Mouse (Mus musculus): ENCODE measurements around the gene Ghsr. TPM values are rescaled to one million over a fixed set of nuclear protein-coding genes. Genes with fewer than 3 reads are reported as not detected.

Ghsr gene
- total RNA-seq, 1 experiment = 0.13 TPM

DNA sequence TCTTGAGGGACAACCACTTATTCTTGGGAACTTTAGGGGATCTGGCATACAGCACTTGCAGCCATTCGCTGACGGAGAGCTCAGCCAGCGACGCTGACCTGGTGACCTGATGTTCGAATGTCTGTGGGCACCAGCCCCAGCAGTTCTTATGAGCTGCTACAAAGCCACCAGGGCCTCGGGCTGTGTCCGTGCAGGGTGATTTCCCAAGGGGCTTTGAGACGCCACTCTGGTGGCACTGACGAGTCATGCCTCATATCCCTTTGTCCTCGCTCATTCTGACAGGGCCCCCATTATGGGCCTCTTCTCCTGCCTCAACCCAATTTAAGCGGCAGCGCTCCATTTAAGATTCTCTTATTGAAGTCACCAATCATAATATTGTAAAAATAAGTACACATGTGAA is 50.8 kb downstream of the Ghsr start:
- no peaks in the 10 kb centered on the region; the same call in 1 of the 2 replicates for H3K36me3 ChIP-seq (ENCODE audit: control insufficient read depth, insufficient read depth, low read length, poor library complexity, severe bottlenecking)
- no peak for TF ChIP-seq CHD2 (IDR thresholded peaks at IDR 0.05; ENCODE audit: low read depth, low read length)
- TF ChIP-seq ZNF384 (IDR thresholded peaks at IDR 0.05; ENCODE audit: low read depth, low read length) = no peak

DNA sequence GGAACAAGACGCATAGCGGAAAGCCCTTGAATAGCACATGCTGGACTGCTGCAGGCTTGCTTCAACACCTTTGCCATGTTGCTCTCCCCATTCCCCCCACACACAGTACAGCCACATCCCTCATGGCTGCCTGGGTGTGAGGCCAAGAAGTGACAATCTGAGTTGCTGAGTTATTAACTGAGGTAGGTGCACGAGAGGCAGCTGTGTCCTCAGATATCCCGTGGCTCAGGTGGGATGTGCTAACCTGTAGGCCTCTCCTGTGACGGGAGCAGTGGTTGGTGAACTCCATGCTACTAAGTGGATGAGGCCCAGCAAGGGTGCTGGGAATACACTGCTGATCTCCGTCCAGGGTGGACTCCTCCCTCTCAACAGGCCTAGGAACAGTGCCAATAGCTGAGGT is 51.4 kb downstream of the Ghsr start:
- Histone ChIP-seq H3K9ac (ENCODE audit: insufficient read depth, low read depth, low read length, poor library complexity, severe bottlenecking) (no peak overlapping the region), H3K36me3 (ENCODE audit: control insufficient read depth, insufficient read depth, low read length, poor library complexity, severe bottlenecking) (no peaks in the 10 kb centered on the region; the same call in 1 of the 2 replicates)
- TF ChIP-seq MAFK (IDR thresholded peaks at IDR 0.05; ENCODE audit: insufficient read depth, low read depth, low read length) = no peak
- no peak for TF ChIP-seq ZNF384 (IDR thresholded peaks at IDR 0.05; ENCODE audit: low read depth, low read length)
- no peak for TF ChIP-seq CHD2 (IDR thresholded peaks at IDR 0.05; ENCODE audit: low read depth, low read length)
- no peak for TF ChIP-seq ZC3H11A (IDR thresholded peaks at IDR 0.05; ENCODE audit: borderline replicate concordance, low read depth, low read length)
- no peak for TF ChIP-seq HCFC1 (IDR thresholded peaks at IDR 0.05; ENCODE audit: borderline replicate concordance, insufficient read depth, low read length)

More for the DNA sequence above, 50.8 kb downstream of the Ghsr start:
- peaks cover 0 to 2% of the 10 kb centered on the region in 2 experiments; a peak in 1 of 4 replicates for H3K4me1 ChIP-seq (ENCODE audit: control insufficient read depth in 2 of 2, insufficient read depth in 2 of 2, low read length in 2 of 2, poor library complexity in 1 of 2)
- no peak overlapping the region for H3K9ac ChIP-seq (ENCODE audit: insufficient read depth, low read depth, low read length, poor library complexity, severe bottlenecking)
- DNase-seq (ENCODE audit: low read depth, low spot score) = no peak
- in situ Hi-C loops (cut with MboI; ENCODE audit: low sequenced_read_pairs in 2 of 2, unreplicated experiment in 2 of 2) = no loop called here
- no peak overlapping the region for H3K4me3 ChIP-seq (ENCODE audit: insufficient read depth in 1 of 2, low read depth in 1 of 2, low read length in 2 of 2, poor library complexity in 1 of 2, severe bottlenecking in 1 of 2)
- H3K27ac ChIP-seq (ENCODE audit: insufficient read depth, low read depth, low read length, poor library complexity, severe bottlenecking) = no peak overlapping the region
- H3K9me3 ChIP-seq (ENCODE audit: control insufficient read depth, insufficient read depth, low read depth, low read length) = no peaks in the 10 kb centered on the region

DNA sequence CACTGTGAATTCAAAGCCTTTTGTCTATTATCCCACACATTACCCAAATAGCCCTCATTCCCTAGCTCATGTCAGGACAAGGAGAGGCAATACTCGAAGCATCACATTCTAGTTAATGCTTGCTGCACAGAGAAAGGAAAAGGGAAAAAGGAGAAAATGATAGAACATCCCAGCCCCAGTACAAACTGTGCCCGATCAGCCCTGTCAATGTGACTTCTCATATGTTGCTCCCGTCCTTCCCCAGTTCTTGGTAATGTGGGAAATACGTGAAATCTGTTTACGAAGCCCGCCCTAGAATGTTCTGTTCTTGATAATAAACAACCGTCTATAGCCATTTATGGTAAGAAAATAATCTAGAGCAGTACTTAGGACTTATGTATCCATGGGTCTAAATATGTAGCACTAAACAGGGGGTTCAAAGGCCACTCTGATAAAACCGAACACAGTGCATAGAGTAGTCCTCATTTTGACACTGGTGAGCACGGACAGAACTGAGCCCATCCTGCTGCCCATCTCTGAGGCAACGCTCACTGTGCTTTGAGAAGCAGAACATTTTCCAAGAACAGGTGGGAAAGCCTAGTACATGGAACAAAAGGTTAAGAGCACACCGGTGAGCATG is 53.0 kb downstream of the Ghsr start:
- Histone ChIP-seq H3K9me3 (ENCODE audit: control insufficient read depth, insufficient read depth, low read depth, low read length) (no peaks in the 10 kb centered on the region), H3K4me3 (ENCODE audit: insufficient read depth in 1 of 2, low read depth in 1 of 2, low read length in 2 of 2, poor library complexity in 1 of 2, severe bottlenecking in 1 of 2) (no peak overlapping the region), H3K27ac (ENCODE audit: insufficient read depth, low read depth, low read length, poor library complexity, severe bottlenecking) (no peak overlapping the region), H3K4me1 (ENCODE audit: control insufficient read depth in 2 of 2, insufficient read depth in 2 of 2, low read length in 2 of 2, poor library complexity in 1 of 2) (peaks cover 0 to 2% of the 10 kb centered on the region in 2 experiments; a peak in 1 of 4 replicates), H3K36me3 (ENCODE audit: control insufficient read depth, insufficient read depth, low read length, poor library complexity, severe bottlenecking) (no peaks in the 10 kb centered on the region; the same call in 1 of the 2 replicates), H3K9ac (ENCODE audit: insufficient read depth, low read depth, low read length, poor library complexity, severe bottlenecking) (no peak overlapping the region)
- in situ Hi-C loops (cut with MboI; ENCODE audit: low sequenced_read_pairs in 2 of 2, unreplicated experiment in 2 of 2) = no loop called here
- DNase-seq (ENCODE audit: low read depth, low spot score) = no peak
- TF ChIP-seq ZNF384 (IDR thresholded peaks at IDR 0.05; ENCODE audit: low read depth, low read length) (no peak), HCFC1 (IDR thresholded peaks at IDR 0.05; ENCODE audit: borderline replicate concordance, insufficient read depth, low read length) (no peak), CHD2 (IDR thresholded peaks at IDR 0.05; ENCODE audit: low read depth, low read length) (no peak), MAFK (IDR thresholded peaks at IDR 0.05; ENCODE audit: insufficient read depth, low read depth, low read length) (no peak), ZC3H11A (IDR thresholded peaks at IDR 0.05; ENCODE audit: borderline replicate concordance, low read depth, low read length) (no peak)

More for the DNA sequence above, 51.4 kb downstream of the Ghsr start:
- Histone ChIP-seq H3K9me3 (ENCODE audit: control insufficient read depth, insufficient read depth, low read depth, low read length) (no peaks in the 10 kb centered on the region), H3K27ac (ENCODE audit: insufficient read depth, low read depth, low read length, poor library complexity, severe bottlenecking) (no peak overlapping the region), H3K4me3 (ENCODE audit: insufficient read depth in 1 of 2, low read depth in 1 of 2, low read length in 2 of 2, poor library complexity in 1 of 2, severe bottlenecking in 1 of 2) (no peak overlapping the region), H3K4me1 (ENCODE audit: control insufficient read depth in 2 of 2, insufficient read depth in 2 of 2, low read length in 2 of 2, poor library complexity in 1 of 2) (peaks cover 0 to 2% of the 10 kb centered on the region in 2 experiments; a peak in 1 of 4 replicates)
- in situ Hi-C loops (cut with MboI; ENCODE audit: low sequenced_read_pairs in 2 of 2, unreplicated experiment in 2 of 2) = no loop called here
- DNase-seq (ENCODE audit: low read depth, low spot score) = no peak

DNA sequence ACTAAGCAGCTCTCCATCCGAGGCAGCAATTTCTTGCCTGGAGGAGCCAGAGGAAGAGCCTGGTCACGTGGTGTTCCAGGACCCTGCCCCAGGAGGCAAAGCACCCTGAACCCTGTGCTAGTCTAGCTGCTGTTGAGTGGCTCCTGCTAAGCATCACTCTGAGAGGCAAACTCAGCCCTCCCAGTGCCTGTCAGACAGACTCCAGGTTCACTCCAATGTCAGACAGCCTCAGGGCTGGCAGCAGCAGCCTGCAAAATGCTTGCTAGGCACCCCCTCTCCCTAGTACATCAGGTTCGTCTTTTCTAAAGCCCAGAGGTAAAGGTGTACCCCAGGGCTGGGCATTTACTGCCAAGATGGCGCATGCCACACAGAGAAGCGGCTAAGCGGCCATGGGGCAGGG is 56.3 kb downstream of the Ghsr start:
- Histone ChIP-seq H3K4me1 (ENCODE audit: control insufficient read depth in 2 of 2, insufficient read depth in 2 of 2, low read length in 2 of 2, poor library complexity in 1 of 2) (0 out of 4 replicates have a peak, but pooled peaks cover 0 to 3% of the 10 kb centered on the region in 2 experiments), H3K27ac (ENCODE audit: insufficient read depth, low read depth, low read length, poor library complexity, severe bottlenecking) (no peak overlapping the region), H3K9ac (ENCODE audit: insufficient read depth, low read depth, low read length, poor library complexity, severe bottlenecking) (no peak overlapping the region), H3K9me3 (ENCODE audit: control insufficient read depth, insufficient read depth, low read depth, low read length) (no peaks in the 10 kb centered on the region), H3K4me3 (ENCODE audit: insufficient read depth in 1 of 2, low read depth in 1 of 2, low read length in 2 of 2, poor library complexity in 1 of 2, severe bottlenecking in 1 of 2) (no peak overlapping the region), H3K36me3 (ENCODE audit: control insufficient read depth, insufficient read depth, low read length, poor library complexity, severe bottlenecking) (peaks cover 3% of the 10 kb centered on the region; the same call in 1 of the 2 replicates)
- DNase-seq (ENCODE audit: low read depth, low spot score) = no peak
- in situ Hi-C loops (cut with MboI; ENCODE audit: low sequenced_read_pairs in 2 of 2, unreplicated experiment in 2 of 2) = no loop called here
- TF ChIP-seq HCFC1 (IDR thresholded peaks at IDR 0.05; ENCODE audit: borderline replicate concordance, insufficient read depth, low read length) = no peak
- TF ChIP-seq ZC3H11A (IDR thresholded peaks at IDR 0.05; ENCODE audit: borderline replicate concordance, low read depth, low read length) = no peak
- no peak for TF ChIP-seq MAFK (IDR thresholded peaks at IDR 0.05; ENCODE audit: insufficient read depth, low read depth, low read length)
- no peak for TF ChIP-seq ZNF384 (IDR thresholded peaks at IDR 0.05; ENCODE audit: low read depth, low read length)
- no peak for TF ChIP-seq CHD2 (IDR thresholded peaks at IDR 0.05; ENCODE audit: low read depth, low read length)

Other genes starting within 250 kb of the Ghsr start
- gene Ect2, start 217.5 kb upstream of the Ghsr start, total RNA-seq (2012; rRNA removed) = 97.8 and 103 TPM in 2 replicates
- gene Nceh1, start 188.4 kb upstream of the Ghsr start, total RNA-seq (2012; rRNA removed) = 17.3 and 27.5 TPM in 2 replicates
- gene Tnfsf10, start 54.3 kb upstream of the Ghsr start, total RNA-seq (2012; rRNA removed) = 0.05 TPM in 1 of 2 replicates, not detected in the other

Data from ES-E14 (cell line).